Mouse (Mus musculus) kidney, postnatal 0 days (tissue): ENCODE measurements around the gene Ryr3. TPM values are rescaled to one million over a fixed set of nuclear protein-coding genes. Genes with fewer than 3 reads are reported as not detected.

Experiments
- ATAC-seq: fragments of 200-750 bp; cut with Nextera tagmentation; replicated peaks from 2 replicates; pipeline ENCODE4 v1.8.0; 2017; ENCODE audit warnings: low read depth, moderate number of reproducible peaks, moderate TSS enrichment, moderate library complexity; ENCODE audit not compliant: low FRiP score
- DNase-seq: peaks from one replicate; pipeline ENCODE4 v3.0.0-alpha.2; 2016; ENCODE audit warnings: low spot score
- H3K27ac ChIP-seq: fragments of 300-500 bp; sonication (generic); 2 replicates; pipeline ENCODE4 v1.5.1; 2014; ENCODE audit warnings: mild to moderate bottlenecking
- H3K27me3 ChIP-seq: fragments of 300-500 bp; sonication (generic); 2 replicates; pipeline ENCODE4 v1.6.1; 2014; ENCODE audit warnings: low read length, mixed read lengths; ENCODE audit not compliant: insufficient read depth
- H3K36me3 ChIP-seq: fragments of 300-500 bp; sonication (generic); 2 replicates; pipeline ENCODE4 v1.6.1; 2014; ENCODE audit warnings: low read length, mixed read lengths; ENCODE audit not compliant: insufficient read depth
- H3K4me1 ChIP-seq: fragments of 300-500 bp; sonication (generic); replicated peaks from 2 replicates; pipeline ENCODE4 v1.6.1; 2014; ENCODE audit warnings: antibody characterized with exemption, low read length, mixed read lengths; ENCODE audit not compliant: insufficient read depth
- H3K4me2 ChIP-seq: fragments of 300-500 bp; sonication (generic); 2 replicates; pipeline ENCODE4 v1.6.1; 2014; ENCODE audit warnings: mild to moderate bottlenecking, low read length, moderate library complexity, mixed read lengths
- H3K4me3 ChIP-seq: fragments of 300-500 bp; sonication (generic); replicated peaks from 2 replicates; pipeline ENCODE4 v1.5.1; 2014; ENCODE audit warnings: low read depth, low read length
- H3K9ac ChIP-seq: fragments of 300-500 bp; sonication (generic); 2 replicates; pipeline ENCODE4 v1.6.1; 2014; ENCODE audit warnings: low read depth, low read length
- H3K9me3 ChIP-seq: fragments of 300-500 bp; sonication (generic); replicated peaks from 2 replicates; pipeline ENCODE4 v1.6.1; 2016; ENCODE audit warnings: low read length, inconsistent platforms, mixed read lengths
- CTCF ChIP-seq: IDR thresholded peaks from 2 replicates; pipeline ENCODE4 v1.5.1; 2016; ENCODE audit warnings: antibody characterized with exemption, low read depth, mild to moderate bottlenecking, moderate library complexity
- WGBS: fragments of 180-500 bp; shearing (Covaris S2); extraction: QIAGEN DNeasy Blood & Tissue Kit; methylation state at CpG from one replicate; pipeline ENCODE4 v1.1.7; 2014; 5-methylcytosine and 5-hydroxymethylcytosine counted together
- polyA plus RNA-seq: library from polyadenylated mRNA; unstranded; fragments of >200 nt; fragmentation: Nextera tagmentation; extraction: Ambion mirVana; gene quantifications from 2 replicates; pipeline ENCODE4 v1.2.1, GENCODE M21; 2015

The Ryr3 gene
- polyA plus RNA-seq, 1 experiment from 2014 or later = 0.22 TPM

DNA sequence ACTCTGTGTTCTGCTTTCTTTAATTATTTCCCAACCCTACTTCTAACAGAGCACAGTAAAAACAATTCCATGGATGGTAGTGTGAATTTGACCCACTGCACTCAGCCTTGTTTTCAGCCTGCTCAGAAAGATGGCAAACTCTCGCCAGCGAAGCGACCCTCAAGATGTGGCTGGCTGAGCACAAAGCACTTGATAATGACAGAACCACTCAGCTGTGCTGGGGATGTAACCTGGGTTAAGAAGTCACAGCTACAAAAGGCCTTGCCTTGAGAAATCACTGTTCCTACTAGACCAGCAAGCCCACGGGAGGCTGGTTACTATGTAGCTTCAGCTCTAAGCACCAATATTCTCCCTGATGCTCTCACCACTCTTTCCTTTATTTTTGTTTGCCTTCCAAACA lies 140.5 kb downstream of the Ryr3 start:
- DNase-seq = peak; percentile 59
- WGBS = 54% methylated on average over 4 of the region's 4 CpGs
- TF ChIP-seq CTCF = no peak
- Histone ChIP-seq H3K4me1 (no peaks in the 10 kb centered on the region), H3K36me3 (no peaks in the 10 kb centered on the region), H3K4me3 (no peak overlapping the region), H3K4me2 (no peak overlapping the region), H3K9ac (no peak overlapping the region), H3K27ac (no peak overlapping the region), H3K27me3 (no peaks in the 10 kb centered on the region), H3K9me3 (no peaks in the 10 kb centered on the region)
- ATAC-seq = 0 out of 2 replicates have a peak, but pooled peaks have one; percentile 25

DNA sequence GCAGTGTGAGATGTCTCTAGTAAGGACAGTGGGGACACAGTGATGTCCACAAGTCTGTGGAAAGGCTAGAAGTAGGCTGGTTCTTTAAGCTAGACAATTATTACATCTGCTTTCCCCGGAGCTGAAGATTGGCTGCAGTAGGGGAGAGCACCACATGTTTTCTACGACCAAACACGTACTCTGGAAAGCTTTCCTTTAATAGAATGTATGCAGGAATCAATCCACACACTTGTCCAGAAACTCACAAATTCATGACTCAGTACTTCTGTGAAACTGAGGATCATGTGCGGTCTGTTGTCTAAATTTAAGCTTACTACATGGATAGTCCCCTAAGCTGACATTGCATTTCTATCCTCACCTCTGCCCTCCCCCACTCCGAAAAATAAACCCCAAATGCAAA lies 157.5 kb downstream of the Ryr3 start:
- Histone ChIP-seq H3K36me3 (no peaks in the 10 kb centered on the region), H3K9me3 (no peaks in the 10 kb centered on the region), H3K4me3 (no peak overlapping the region), H3K9ac (no peak overlapping the region), H3K27me3 (no peaks in the 10 kb centered on the region), H3K4me2 (no peak overlapping the region), H3K4me1 (no peaks in the 10 kb centered on the region), H3K27ac (no peak overlapping the region)
- no peak for DNase-seq
- ATAC-seq = no peak
- TF ChIP-seq CTCF = no peak
- 83% methylated on average over 5 of the region's 5 CpGs for WGBS

DNA sequence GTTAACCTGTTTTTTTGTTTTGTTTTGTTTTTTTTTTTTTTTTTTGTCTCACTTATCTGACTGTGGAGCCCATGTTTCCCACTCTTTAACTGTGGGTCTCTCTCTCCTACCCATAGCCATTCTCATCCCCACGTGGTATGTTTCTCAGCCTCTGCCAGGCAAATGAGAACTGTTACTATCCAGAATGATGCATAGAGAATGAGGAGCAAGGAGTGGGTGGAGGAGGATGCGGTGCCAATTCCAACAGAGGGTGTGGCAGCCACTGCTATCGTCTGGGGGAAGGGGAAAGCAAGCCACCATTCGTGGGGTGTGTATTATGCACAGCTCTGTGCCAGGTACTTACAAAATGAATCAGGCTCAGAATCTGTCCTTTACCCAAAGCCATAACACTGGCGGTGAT lies 158.0 kb downstream of the Ryr3 start:
- no peak for TF ChIP-seq CTCF
- WGBS = 64% methylated on average over 5 of the region's 5 CpGs
- H3K4me1 ChIP-seq = no peaks in the 10 kb centered on the region
- H3K27me3 ChIP-seq = no peaks in the 10 kb centered on the region
- DNase-seq (no peak), ATAC-seq (no peak)
- no peak overlapping the region for H3K27ac ChIP-seq
- no peak overlapping the region for H3K9ac ChIP-seq
- no peak overlapping the region for H3K4me3 ChIP-seq
- H3K36me3 ChIP-seq = no peaks in the 10 kb centered on the region
- no peaks in the 10 kb centered on the region for H3K9me3 ChIP-seq
- H3K4me2 ChIP-seq = no peak overlapping the region

DNA sequence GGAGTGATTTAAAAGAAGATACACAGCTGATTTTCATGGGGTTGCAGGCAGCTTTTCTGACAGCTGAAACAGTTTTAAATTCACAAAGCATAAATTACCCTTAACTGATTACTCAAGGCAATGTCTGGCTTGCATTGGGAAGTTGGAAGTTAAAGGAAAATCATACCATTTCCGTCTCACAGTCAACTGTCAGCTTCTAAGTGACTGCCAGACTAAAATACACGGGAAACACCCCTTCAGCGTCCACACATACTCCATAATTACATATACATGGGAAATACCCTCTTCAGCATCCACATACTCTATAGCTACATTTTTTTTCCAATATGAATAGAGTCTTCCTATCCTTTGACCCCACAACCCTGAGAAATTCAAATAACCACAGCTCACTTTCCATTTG lies 158.8 kb downstream of the Ryr3 start:
- 51% methylated on average over 3 of the region's 3 CpGs for WGBS
- ATAC-seq = no peak
- no peak overlapping the region for H3K4me3 ChIP-seq

DNA sequence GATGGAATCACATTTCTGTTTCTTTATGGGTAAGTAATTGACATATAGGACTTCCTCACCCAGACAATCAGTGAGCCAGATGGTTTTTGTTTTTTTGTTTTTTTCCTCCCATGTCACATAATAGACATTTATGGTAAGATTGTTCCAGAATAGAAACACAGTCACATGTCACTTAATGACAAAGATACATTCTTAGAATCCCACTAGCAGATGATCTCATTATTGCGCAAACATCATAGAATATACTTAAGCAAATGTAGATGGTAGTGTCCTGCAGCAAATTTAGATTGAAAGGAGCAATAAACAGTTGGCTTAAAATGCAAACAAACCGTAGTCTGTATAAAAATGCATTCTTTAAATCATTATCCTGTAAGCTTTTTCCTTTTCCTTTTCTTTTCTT lies 161.3 kb downstream of the Ryr3 start:
- Histone ChIP-seq H3K9ac (no peak overlapping the region), H3K4me3 (no peak overlapping the region), H3K9me3 (no peaks in the 10 kb centered on the region), H3K36me3 (no peaks in the 10 kb centered on the region), H3K27me3 (no peaks in the 10 kb centered on the region), H3K4me2 (no peak overlapping the region), H3K4me1 (no peaks in the 10 kb centered on the region), H3K27ac (no peak overlapping the region)
- 80% methylated on average over 2 of the region's 2 CpGs for WGBS
- no peak for DNase-seq
- no peak for TF ChIP-seq CTCF
- no peak for ATAC-seq

More for the DNA sequence above, 158.8 kb downstream of the Ryr3 start:
- DNase-seq = no peak
- TF ChIP-seq CTCF = no peak
- H3K9me3 ChIP-seq = no peaks in the 10 kb centered on the region
- H3K4me1 ChIP-seq = no peaks in the 10 kb centered on the region
- H3K4me2 ChIP-seq = no peak overlapping the region
- no peak overlapping the region for H3K9ac ChIP-seq
- H3K36me3 ChIP-seq = no peaks in the 10 kb centered on the region
- no peak overlapping the region for H3K27ac ChIP-seq
- H3K27me3 ChIP-seq = no peaks in the 10 kb centered on the region

DNA sequence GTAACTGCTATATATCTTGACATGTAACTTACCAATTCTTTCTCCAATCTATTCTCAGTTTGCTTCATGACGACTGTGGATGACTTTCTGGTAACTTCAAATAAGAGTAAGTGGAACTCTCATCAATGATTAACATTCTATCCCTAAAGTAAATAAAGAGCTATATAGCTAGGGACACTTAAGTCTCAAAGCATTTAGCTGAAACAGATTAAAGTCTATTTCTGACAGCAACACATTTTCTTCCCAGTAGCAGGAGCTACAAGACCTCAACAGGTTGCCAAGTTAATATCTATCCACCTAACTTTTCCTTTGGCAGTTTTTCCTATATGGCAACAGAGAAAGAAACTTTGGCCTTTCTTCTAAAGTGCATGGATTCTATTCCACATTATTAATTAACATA lies 167.1 kb downstream of the Ryr3 start:
- no peaks in the 10 kb centered on the region for H3K36me3 ChIP-seq
- ATAC-seq (peak; percentile 52; the same call in 1 of the 2 replicates), DNase-seq (no peak)
- no peaks in the 10 kb centered on the region for H3K9me3 ChIP-seq
- H3K4me1 ChIP-seq = no peaks in the 10 kb centered on the region
- H3K4me3 ChIP-seq = no peak overlapping the region
- 61% methylated on average over 1 of the region's 1 CpGs for WGBS
- no peak overlapping the region for H3K9ac ChIP-seq
- no peaks in the 10 kb centered on the region for H3K27me3 ChIP-seq
- no peak overlapping the region for H3K4me2 ChIP-seq
- no peak overlapping the region for H3K27ac ChIP-seq
- TF ChIP-seq CTCF = peak; percentile 10; the same call in 1 of the 2 replicates

DNA sequence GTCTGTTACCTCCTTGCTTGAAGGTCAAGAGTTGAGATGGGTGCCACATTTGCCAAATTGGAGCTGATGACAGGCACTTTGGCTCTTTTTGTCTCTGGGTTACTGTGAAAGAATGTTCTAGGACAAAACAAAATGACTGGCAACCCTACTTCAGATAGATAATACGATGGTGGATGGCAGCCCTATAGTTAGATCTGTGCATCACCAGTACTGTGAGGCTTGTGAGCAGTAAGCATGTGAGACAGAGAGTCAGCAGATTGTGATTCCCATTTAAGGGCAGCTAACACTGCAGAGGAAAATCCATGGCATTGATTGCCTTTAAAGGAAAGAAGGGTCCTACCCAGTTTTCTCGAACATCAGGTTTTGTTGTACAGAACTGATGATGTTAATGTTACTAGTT lies 180.3 kb downstream of the Ryr3 start:
- 89% methylated on average over 2 of the region's 2 CpGs for WGBS
- H3K4me2 ChIP-seq = no peak overlapping the region
- H3K4me1 ChIP-seq = no peaks in the 10 kb centered on the region
- no peaks in the 10 kb centered on the region for H3K36me3 ChIP-seq
- DNase-seq (no peak), ATAC-seq (no peak)
- H3K9me3 ChIP-seq = no peaks in the 10 kb centered on the region
- no peak overlapping the region for H3K4me3 ChIP-seq
- no peak for TF ChIP-seq CTCF
- no peak overlapping the region for H3K27ac ChIP-seq
- no peaks in the 10 kb centered on the region for H3K27me3 ChIP-seq
- no peak overlapping the region for H3K9ac ChIP-seq
